9 mouse cellular contexts compared by ENCODE assay signal in genomic region chr19:53502891-53503371, GRCm38 (mm10). TPM values are rescaled to one million over a fixed set of nuclear protein-coding genes. Genes with fewer than 3 reads are reported as not detected.
DNase-seq lines count a peak whose midpoint lies in the region; ATAC-seq and TF ChIP-seq lines count a peak whose summit lies in the region.
"Had no signal": no experiment of that assay in that cellular context is flagged by ENCODE, and none has a peak within 500 bp of the region (broad histone marks: within the 10 kb centered on the region; RNA-seq: fewer than 3 reads in every experiment).

No protein-coding gene starts in this region.

- no peaks in the 10 kb centered on the region for H3K9me3 ChIP-seq in heart, postnatal 0 days (replicated peaks; ENCODE audit: control insufficient read depth, low read length)
- no peaks in the 10 kb centered on the region for H3K9me3 ChIP-seq in heart, embryonic 12.5 days (replicated peaks)
- H3K9me3 ChIP-seq: lung, embryonic 15.5 days had no signal

- no peak for ATAC-seq in heart, postnatal 0 days (ENCODE audit: insufficient read depth, low read depth)
- no peak for ATAC-seq in heart, embryonic 12.5 days (ENCODE audit: insufficient number of reproducible peaks, low FRiP score)

- TF ChIP-seq EP300 in heart, postnatal 0 days (IDR thresholded peaks at IDR 0.05; ENCODE audit: low read depth), result no peak

- no peak for DNase-seq in heart, postnatal 0 days (ENCODE audit: low spot score)
- DNase-seq in MN1 (ENCODE audit: low spot score), result peak; percentile 47
- peak; percentile 13 to 28 for DNase-seq in frontal cortex, postnatal 25 days (ENCODE audit: low spot score in 2 of 2)
- DNase-seq in right cerebral cortex, adult 2 months (ENCODE audit: low spot score in 2 of 2), result peak; percentile 57 to 69
- DNase-seq in urinary bladder, adult 18-20 months (ENCODE audit: low spot score in 2 of 2), result no peak
- DNase-seq in adrenal gland, postnatal 4 days (ENCODE audit: low spot score in 2 of 2), result no peak
- no peak for DNase-seq in urinary bladder, postnatal 36 days (ENCODE audit: low spot score in 2 of 2)

- TF ChIP-seq CTCF in heart, postnatal 0 days (IDR thresholded peaks at IDR 0.05; ENCODE audit: low read depth), result no peak

- H3K36me3 ChIP-seq in heart, postnatal 0 days (replicated peaks; ENCODE audit: control insufficient read depth, insufficient read depth, low read length), result no peaks in the 10 kb centered on the region
- no peaks in the 10 kb centered on the region for H3K36me3 ChIP-seq in heart, embryonic 12.5 days
- H3K36me3 ChIP-seq: lung, embryonic 15.5 days had no signal

- H3K4me3 ChIP-seq in heart, postnatal 0 days (ENCODE audit: low read depth, low read length), result no peak overlapping the region
- no peak overlapping the region for H3K4me3 ChIP-seq in heart, embryonic 12.5 days
- H3K4me3 ChIP-seq: lung, embryonic 15.5 days had no signal

- H3K4me2 ChIP-seq in heart, postnatal 0 days (ENCODE audit: low read depth, low read length), result no peak overlapping the region
- H3K4me2 ChIP-seq in heart, embryonic 12.5 days, result no peak overlapping the region
- H3K4me2 ChIP-seq: lung, embryonic 15.5 days had no signal

- H3K4me1 ChIP-seq in heart, postnatal 0 days (ENCODE audit: control insufficient read depth, insufficient read depth), result peaks cover 50% of the 10 kb centered on the region
- peaks cover 52% of the 10 kb centered on the region for H3K4me1 ChIP-seq in heart, embryonic 12.5 days (replicated peaks)

- H3K27me3 ChIP-seq in heart, postnatal 0 days (ENCODE audit: control insufficient read depth, insufficient read depth, low read length), result no peaks in the 10 kb centered on the region
- no peaks in the 10 kb centered on the region for H3K27me3 ChIP-seq in heart, embryonic 12.5 days (replicated peaks)
- H3K27me3 ChIP-seq: lung, embryonic 15.5 days had no signal

- peak overlapping the region; percentile 35; the same call in 1 of the 2 replicates for H3K27ac ChIP-seq in heart, postnatal 0 days (ENCODE audit: low read depth)
- no peak overlapping the region for H3K27ac ChIP-seq in heart, embryonic 12.5 days (ENCODE audit: poor library complexity, severe bottlenecking)
- H3K27ac ChIP-seq: lung, embryonic 15.5 days had no signal

- H3K9ac ChIP-seq in heart, postnatal 0 days (replicated peaks; ENCODE audit: low read depth, low read length), result no peak overlapping the region
- no peak overlapping the region for H3K9ac ChIP-seq in heart, embryonic 12.5 days
- H3K9ac ChIP-seq: lung, embryonic 15.5 days had no signal

- 57% methylated on average over 9 of the region's 9 CpGs for WGBS in heart, postnatal 0 days
- 57% methylated on average over 9 of the region's 9 CpGs for WGBS in heart, embryonic 12.5 days

RNA-seq across cellular contexts. Expression of gene Dusp5, which starts 26.0 kb away (rescaled TPM):
- total RNA-seq in heart, postnatal 0 days (2014; rRNA removed; ENCODE audit: low replicate concordance), result 15.9 and 20.8 TPM in 2 replicates
- 8.0 and 9.6 TPM in 2 replicates for polyA plus RNA-seq in heart, postnatal 0 days (2015; fragmentation: Nextera tagmentation; extraction: Ambion mirVana)
- polyA plus RNA-seq in heart, embryonic 12.5 days (2016; fragmentation: Nextera tagmentation; extraction: Ambion mirVana), result 12.4 and 14.3 TPM in 2 replicates
- total RNA-seq in adrenal gland, postnatal 4 days (2021), result 1 to 10 TPM; 6.0 to 7.9 TPM

Comparison
In these comparisons a context has a peak if more than half of its experiments do, and no peak if none do; other contexts are left out.
1. DNase-seq: peak in MN1 (single experiment), frontal cortex, postnatal 25 days (2 of 2) and right cerebral cortex, adult 2 months (2 of 2); none in heart, postnatal 0 days (single experiment), urinary bladder, adult 18-20 months (0 of 2), adrenal gland, postnatal 4 days (0 of 2) and urinary bladder, postnatal 36 days (0 of 2).